Mouse (Mus musculus) granulocyte monocyte progenitor cell, adult 5-6 weeks (primary cell): ENCODE measurements around the gene Hist1h2bf. TPM values are rescaled to one million over a fixed set of nuclear protein-coding genes. Genes with fewer than 3 reads are reported as not detected.
"Not testable (repeated sequence)": the region's sequence is repeated elsewhere in the genome, so short reads cannot be mapped to it uniquely, and the experiment has no call there.

ENCODE experiments used
- ATAC-seq: replicated peaks from 2 replicates; pipeline ENCODE4 v1.8.0; 2016; ENCODE audit warnings: mild to moderate bottlenecking, moderate TSS enrichment, inconsistent platforms; ENCODE audit not compliant: poor library complexity, severe bottlenecking
- total RNA-seq, 2 experiments: library from RNA; stranded (forward) in 1 of 2; stranded (reverse) in 1 of 2; fragments of 200-712, 200-1000 nt in 1 of 2; fragments of >200 nt in 1 of 2; fragmentation: Nextera tagmentation in 1 of 2; gene quantifications; 2 replicates each; pipeline ENCODE4 v1.2.3; 2014 to 2017

The Hist1h2bf gene
- total RNA-seq, 2 experiments from 2014 or later: 188 to 453 TPM

DNA sequence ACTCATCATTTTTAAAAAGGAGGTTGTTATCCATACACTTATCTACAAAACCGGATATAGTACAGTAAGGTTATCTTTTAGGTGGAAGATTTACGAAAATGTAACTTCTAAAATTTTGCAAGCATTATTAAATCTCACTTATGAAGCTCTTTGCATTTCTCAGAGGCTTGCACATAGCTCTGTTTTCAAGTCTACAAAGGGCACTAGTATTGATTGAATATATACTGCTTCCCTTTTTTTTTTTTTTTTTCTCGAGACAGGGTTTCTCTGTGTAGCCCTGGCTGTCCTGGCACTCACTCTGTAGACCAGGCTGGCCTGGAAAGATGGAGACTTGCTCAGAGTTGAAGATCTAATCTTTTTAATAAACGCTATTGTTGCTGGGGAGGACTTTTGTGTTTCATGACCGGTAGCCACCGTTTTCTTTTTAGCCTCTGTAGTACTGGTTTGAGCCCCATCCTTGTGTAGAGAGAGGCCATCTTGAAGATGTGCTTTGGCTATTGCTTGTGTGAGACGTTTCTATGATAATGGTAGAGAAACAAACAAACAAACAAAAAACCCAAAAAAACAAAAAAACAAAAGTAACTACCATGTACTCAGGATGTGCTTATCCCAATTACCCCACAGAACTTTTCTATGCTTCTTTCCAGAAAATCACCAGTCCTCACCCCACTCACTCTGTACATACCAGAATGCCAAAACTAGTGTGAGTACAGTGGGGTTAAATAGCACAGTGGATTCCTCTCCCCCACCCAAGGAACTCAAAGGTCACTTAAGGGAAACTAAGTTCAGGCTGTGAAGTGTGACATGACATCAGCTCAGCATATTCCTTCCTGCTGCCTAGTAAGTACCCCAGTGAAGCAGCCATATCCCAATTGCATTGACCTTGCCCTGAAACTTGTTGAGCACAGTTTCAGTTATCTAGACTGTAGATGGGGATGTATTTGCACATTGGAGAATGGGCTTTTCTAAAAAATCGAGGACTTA, 21.8 kb downstream of the Hist1h2bf start:
- ATAC-seq: no peak

GRCm38 (mm10) chr13:23551146-23551834, 22.7 kb downstream of the Hist1h2bf start, which contains the start of gene Hist1h4f:
TSS of gene Hist1h4f (minus strand) at chr13:23551648.
- ATAC-seq: peak; percentile 63

- no peak for ATAC-seq
These were observed 23.2 kb downstream of the Hist1h2bf start for GRCm38 (mm10) chr13:23550761-23551145.

GRCm38 (mm10) chr13:23546694-23547093, 27.3 kb downstream of the Hist1h2bf start:
- ATAC-seq: no peak

- peak; percentile 27 for ATAC-seq
These were observed 29.2 kb downstream of the Hist1h2bf start for GRCm38 (mm10) chr13:23544787-23545120.

GRCm38 (mm10) chr13:23543965-23544786, 29.8 kb downstream of the Hist1h2bf start, which contains the start of gene Hist1h3f:
TSS of gene Hist1h3f (plus strand) at chr13:23544052.
- peak; percentile 72 for ATAC-seq

GRCm38 (mm10) chr13:23542999-23543607, 30.9 kb downstream of the Hist1h2bf start, which contains the start of gene Hist1h2bh:
TSS of gene Hist1h2bh (minus strand) at chr13:23543392.
- peak; percentile 85 for ATAC-seq

DNA sequence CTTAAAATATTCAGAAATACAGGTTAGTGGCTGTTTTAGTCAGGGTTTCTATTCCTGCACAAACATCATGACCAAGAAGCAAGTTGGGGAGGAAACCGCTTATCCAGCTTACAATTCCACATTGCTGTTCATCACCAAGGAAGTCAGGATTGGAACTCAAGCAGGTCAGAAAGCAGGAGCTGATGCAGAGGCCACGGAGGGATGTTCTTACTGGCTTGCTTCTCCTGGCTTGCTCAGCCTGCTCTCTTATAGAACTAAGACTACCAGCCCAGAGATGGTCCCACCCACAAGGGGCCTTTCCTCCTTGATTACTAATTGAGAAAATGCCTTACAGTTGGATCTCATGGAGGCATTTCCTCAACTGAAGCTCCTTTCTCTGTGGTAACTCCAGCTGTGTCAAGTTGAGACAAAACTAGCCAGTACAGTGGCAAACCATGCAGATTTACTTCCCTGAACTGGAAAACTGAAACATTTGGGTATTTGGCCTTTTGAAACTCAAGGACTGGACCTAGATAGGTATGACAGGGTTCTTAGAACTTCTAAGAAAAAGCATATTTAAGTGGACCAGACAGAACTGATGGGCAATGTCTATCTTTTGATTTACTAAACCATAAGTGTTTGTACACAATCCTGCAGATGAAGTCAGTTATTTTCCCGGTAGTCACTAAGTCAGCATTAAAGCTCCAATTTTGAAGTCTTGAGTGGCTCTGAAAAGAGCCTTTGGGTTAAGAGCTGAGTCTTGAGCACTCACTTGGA, 31.6 kb downstream of the Hist1h2bf start:
- ATAC-seq: not testable (repeated sequence)

GRCm38 (mm10) chr13:23541497-23541896, 32.5 kb downstream of the Hist1h2bf start:
- ATAC-seq: no peak

DNA sequence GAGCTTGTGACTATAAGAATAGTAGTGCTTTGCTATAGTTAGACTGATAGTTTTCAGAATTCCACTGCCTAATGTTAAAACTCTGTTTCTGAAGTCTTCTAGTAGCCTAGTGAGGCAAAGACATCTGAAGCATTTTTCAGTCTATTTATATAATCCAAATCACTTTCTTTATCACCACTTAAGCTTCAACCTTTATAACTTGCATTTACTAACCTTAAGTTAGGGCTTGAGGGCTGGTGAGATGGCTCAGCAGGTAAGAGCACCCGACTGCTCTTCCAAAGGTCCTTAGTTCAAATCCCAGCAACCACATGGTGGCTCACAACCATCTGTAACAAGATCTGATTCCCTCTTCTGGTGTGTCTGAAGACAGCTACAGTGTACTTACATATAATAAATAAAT, 34.2 kb downstream of the Hist1h2bf start:
- not testable (repeated sequence) for ATAC-seq

- ATAC-seq: peak; percentile 28
These were observed 35.7 kb downstream of the Hist1h2bf start for GRCm38 (mm10) chr13:23538249-23538648.

DNA sequence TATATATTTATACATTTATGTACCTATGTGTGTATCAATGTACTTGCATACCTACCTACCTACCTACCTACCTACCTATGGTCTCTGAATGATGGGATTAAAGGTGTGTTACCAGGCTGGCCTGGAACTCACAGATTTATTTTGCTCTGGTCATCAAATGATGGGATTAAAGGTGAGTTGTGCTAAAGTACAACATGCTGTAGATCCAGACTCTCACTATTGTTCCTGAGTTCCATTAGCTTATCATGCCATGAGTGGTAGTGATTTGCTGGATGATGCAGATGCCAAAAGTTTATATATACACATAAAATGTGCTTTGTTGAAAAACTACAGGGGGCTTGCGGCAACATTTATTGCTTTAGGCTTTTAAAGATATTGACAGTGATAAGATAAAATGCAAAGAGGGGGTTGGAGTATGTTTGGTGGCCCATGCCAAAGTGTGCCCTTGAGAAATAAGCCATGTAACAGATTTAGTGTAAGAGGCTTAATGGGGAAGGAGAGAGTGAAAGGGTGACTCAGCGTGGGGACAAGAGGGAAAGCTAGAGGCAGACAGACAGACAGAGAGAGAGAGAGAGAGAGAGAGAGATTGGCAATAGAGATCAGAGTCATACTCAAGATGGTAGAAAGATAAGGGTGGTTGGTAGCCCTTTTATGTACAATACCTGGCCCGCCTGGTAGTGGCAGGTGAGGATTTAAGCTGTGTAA, 36.8 kb downstream of the Hist1h2bf start:
- ATAC-seq: no peak

DNA sequence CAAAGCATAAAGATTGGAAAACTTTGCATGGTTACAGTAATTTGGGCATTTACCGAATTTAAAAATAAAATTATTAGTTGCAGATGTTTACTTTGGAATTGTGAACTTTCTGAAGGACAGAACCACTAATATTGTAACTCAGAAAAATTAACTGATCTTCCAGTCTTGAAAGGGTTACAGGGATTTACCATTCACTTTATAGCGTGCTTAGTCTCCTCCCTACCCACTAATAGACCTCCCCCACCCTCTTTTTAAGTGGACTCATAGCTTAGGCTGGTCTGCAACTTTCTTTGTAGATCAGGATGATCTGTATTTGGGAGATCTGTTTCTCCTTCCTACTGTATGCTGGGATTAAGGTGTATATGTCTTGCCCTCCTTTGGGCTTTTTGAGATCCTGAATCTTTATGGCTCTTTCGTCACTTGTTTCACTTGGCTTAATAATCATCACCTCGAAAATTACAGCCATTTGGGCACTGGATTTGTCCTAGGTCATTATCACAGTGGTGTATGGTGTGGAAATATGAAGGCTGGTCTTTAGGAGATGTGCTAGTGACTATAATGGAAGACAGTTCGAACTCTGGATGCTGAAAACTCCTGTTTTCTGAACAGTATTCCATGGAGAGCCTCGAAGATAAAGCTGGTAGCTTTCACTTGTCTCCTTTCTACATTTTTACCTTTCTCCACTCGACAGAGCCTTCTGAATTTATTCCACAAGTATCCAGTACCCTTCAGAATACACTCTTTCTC, 37.7 kb downstream of the Hist1h2bf start:
- no peak for ATAC-seq

DNA sequence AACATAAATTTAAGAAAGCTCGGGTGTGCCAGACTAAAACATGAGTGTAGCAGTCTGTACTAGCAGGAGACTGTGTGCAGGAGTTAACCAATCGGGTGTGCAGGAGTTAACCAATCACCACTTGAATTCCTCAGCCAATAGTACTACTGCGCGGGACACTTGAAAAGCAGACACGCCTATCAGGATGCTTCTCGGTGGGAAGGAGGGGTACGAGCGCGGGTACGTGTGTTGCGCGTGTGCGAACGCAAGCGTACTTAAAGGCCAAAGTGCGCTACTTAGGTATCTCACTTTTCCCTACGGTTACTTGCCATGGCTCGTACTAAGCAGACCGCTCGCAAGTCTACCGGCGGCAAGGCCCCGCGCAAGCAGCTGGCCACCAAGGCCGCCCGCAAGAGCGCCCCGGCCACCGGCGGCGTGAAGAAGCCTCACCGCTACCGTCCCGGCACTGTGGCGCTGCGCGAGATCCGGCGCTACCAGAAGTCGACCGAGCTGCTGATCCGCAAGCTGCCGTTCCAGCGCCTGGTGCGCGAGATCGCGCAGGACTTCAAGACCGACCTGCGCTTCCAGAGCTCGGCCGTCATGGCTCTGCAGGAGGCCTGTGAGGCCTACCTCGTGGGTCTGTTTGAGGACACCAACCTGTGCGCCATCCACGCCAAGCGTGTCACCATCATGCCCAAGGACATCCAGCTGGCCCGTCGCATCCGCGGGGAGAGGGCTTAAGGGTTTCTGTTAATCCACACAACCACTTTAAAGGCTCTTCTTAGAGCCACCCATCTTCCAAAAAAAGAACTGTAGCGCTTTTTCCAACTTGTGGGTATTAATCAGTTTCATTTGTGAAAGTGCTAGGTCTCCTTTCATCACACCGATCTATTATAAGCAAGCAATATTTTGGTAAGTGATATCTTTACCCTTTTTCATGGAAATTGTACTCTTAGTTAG, 38.6 kb downstream of the Hist1h2bf start, which contains the start of gene Hist1h3g:
Gene Hist1h3g (plus strand): TSS at position 286 of the 939 bp plus-strand sequence.
- ATAC-seq: peak; percentile 65

- peak; percentile 7; the same call in 1 of the 2 replicates for ATAC-seq
These were observed 39.4 kb downstream of the Hist1h2bf start for GRCm38 (mm10) chr13:23534368-23535131.
